Mouse (Mus musculus) lung, postnatal 0 days (tissue): ENCODE results near the gene Glipr1. TPM values are rescaled to one million over a fixed set of nuclear protein-coding genes. Genes with fewer than 3 reads are reported as not detected.

ENCODE experiments used
- ATAC-seq: fragments of 200-750 bp; cut with Nextera tagmentation; 2 replicates; pipeline ENCODE4 v1.8.0; 2017; ENCODE audit warnings: moderate library complexity
- DNase-seq: peaks from one replicate; pipeline ENCODE4 v3.0.0-alpha.2; 2016; ENCODE audit warnings: low spot score
- H3K27ac ChIP-seq: fragments of 300-500 bp; sonication (generic); 2 replicates; pipeline ENCODE4 v1.5.1; 2014; ENCODE audit warnings: antibody characterized with exemption, mild to moderate bottlenecking, low read length, mixed read lengths
- H3K27me3 ChIP-seq: fragments of 300-500 bp; sonication (generic); replicated peaks from 2 replicates; pipeline ENCODE4 v1.6.1; 2014; ENCODE audit warnings: low read length, mixed read lengths; ENCODE audit not compliant: insufficient read depth
- H3K36me3 ChIP-seq: fragments of 300-500 bp; sonication (generic); 2 replicates; pipeline ENCODE4 v1.6.1; 2014; ENCODE audit warnings: low read length, mixed read lengths; ENCODE audit not compliant: insufficient read depth
- H3K4me1 ChIP-seq: fragments of 300-500 bp; sonication (generic); 2 replicates; pipeline ENCODE4 v1.6.1; 2014; ENCODE audit warnings: antibody characterized with exemption, low read depth, low read length, mixed read lengths; ENCODE audit not compliant: insufficient read depth
- H3K4me2 ChIP-seq: fragments of 300-500 bp; sonication (generic); replicated peaks from 2 replicates; pipeline ENCODE4 v1.6.1; 2014; ENCODE audit warnings: low read depth, mild to moderate bottlenecking, low read length, moderate library complexity, mixed read lengths
- H3K4me3 ChIP-seq: fragments of 300-500 bp; sonication (generic); 2 replicates; pipeline ENCODE4 v1.5.1; 2014; ENCODE audit warnings: low read depth, low read length
- H3K9ac ChIP-seq: fragments of 300-500 bp; sonication (generic); replicated peaks from 2 replicates; pipeline ENCODE4 v1.6.1; 2014; ENCODE audit warnings: low read depth, mild to moderate bottlenecking
- H3K9me3 ChIP-seq: fragments of 300-500 bp; sonication (generic); 2 replicates; pipeline ENCODE4 v1.6.1; 2016; ENCODE audit warnings: low read length, mixed read lengths
- CTCF ChIP-seq: IDR thresholded peaks from 2 replicates; pipeline ENCODE4 v1.5.1; 2016; ENCODE audit warnings: antibody characterized with exemption, mild to moderate bottlenecking
- EP300 ChIP-seq: IDR thresholded peaks from 2 replicates; pipeline ENCODE4 v1.6.1; 2016; ENCODE audit warnings: antibody characterized with exemption, mild to moderate bottlenecking, control low read depth
- WGBS: fragments of 180-500 bp; shearing (Covaris S2); extraction: QIAGEN DNeasy Blood & Tissue Kit; methylation state at CpG from one replicate; pipeline ENCODE4 v1.1.7; 2014; 5-methylcytosine and 5-hydroxymethylcytosine counted together
- polyA plus RNA-seq: library from polyadenylated mRNA; unstranded; fragments of >200 nt; fragmentation: Nextera tagmentation; extraction: Ambion mirVana; gene quantifications from 2 replicates; pipeline ENCODE4 v1.2.1, GENCODE M21; 2015

Glipr1 gene
- polyA plus RNA-seq, 1 experiment from 2014 or later = 9.6 TPM

- Histone ChIP-seq H3K4me1 (no peaks in the 10 kb centered on the region), H3K4me2 (no peak overlapping the region), H3K9ac (no peak overlapping the region), H3K9me3 (no peaks in the 10 kb centered on the region), H3K36me3 (no peaks in the 10 kb centered on the region), H3K27ac (no peak overlapping the region), H3K4me3 (no peak overlapping the region), H3K27me3 (no peaks in the 10 kb centered on the region)
- TF ChIP-seq CTCF = no peak
- TF ChIP-seq EP300 = no peak
- DNase-seq (no peak), ATAC-seq (no peak)
- WGBS = 76% methylated on average over 9 of the region's 9 CpGs
These were observed 493 bp downstream of the Glipr1 start for GRCm38 (mm10) chr10:112001756-112002520.

GRCm38 (mm10) chr10:112001350-112001749 is 1.1 kb downstream of the Glipr1 start:
- WGBS = 82% methylated on average over 2 of the region's 2 CpGs
- ATAC-seq = no peak
- no peak overlapping the region for H3K27ac ChIP-seq
- no peak for TF ChIP-seq CTCF
- TF ChIP-seq EP300 = no peak
- no peak overlapping the region for H3K4me2 ChIP-seq
- no peaks in the 10 kb centered on the region for H3K36me3 ChIP-seq
- no peaks in the 10 kb centered on the region for H3K4me1 ChIP-seq
- no peak overlapping the region for H3K9ac ChIP-seq
- no peaks in the 10 kb centered on the region for H3K9me3 ChIP-seq
- no peak for DNase-seq
- no peak overlapping the region for H3K4me3 ChIP-seq
- H3K27me3 ChIP-seq = no peaks in the 10 kb centered on the region

- H3K4me2 ChIP-seq = no peak overlapping the region
- WGBS = 80% methylated on average over 5 of the region's 5 CpGs
- no peaks in the 10 kb centered on the region for H3K9me3 ChIP-seq
- no peaks in the 10 kb centered on the region for H3K27me3 ChIP-seq
- no peak for ATAC-seq
- no peak overlapping the region for H3K27ac ChIP-seq
- no peaks in the 10 kb centered on the region for H3K36me3 ChIP-seq
- TF ChIP-seq CTCF = no peak
- TF ChIP-seq EP300 = no peak
- H3K4me3 ChIP-seq = no peak overlapping the region
- H3K4me1 ChIP-seq = no peaks in the 10 kb centered on the region
- H3K9ac ChIP-seq = no peak overlapping the region
- DNase-seq = no peak
These were observed 1.9 kb downstream of the Glipr1 start for GRCm38 (mm10) chr10:112000568-112000967.

- Histone ChIP-seq H3K9ac (no peak overlapping the region), H3K4me1 (no peaks in the 10 kb centered on the region), H3K4me3 (no peak overlapping the region), H3K27me3 (no peaks in the 10 kb centered on the region), H3K36me3 (no peaks in the 10 kb centered on the region), H3K27ac (no peak overlapping the region), H3K4me2 (no peak overlapping the region), H3K9me3 (no peaks in the 10 kb centered on the region)
- DNase-seq (no peak), ATAC-seq (no peak)
- WGBS = 45% methylated on average over 3 of the region's 3 CpGs
- TF ChIP-seq EP300 (no peak), CTCF (no peak)
These were observed 2.7 kb downstream of the Glipr1 start for GRCm38 (mm10) chr10:111999765-112000164.

- H3K27me3 ChIP-seq = no peaks in the 10 kb centered on the region
- no peak overlapping the region for H3K4me2 ChIP-seq
- no peaks in the 10 kb centered on the region for H3K9me3 ChIP-seq
- H3K4me1 ChIP-seq = no peaks in the 10 kb centered on the region
- ATAC-seq (no peak), DNase-seq (no peak)
- H3K27ac ChIP-seq = no peak overlapping the region
- no peak for TF ChIP-seq CTCF
- TF ChIP-seq EP300 = no peak
- H3K9ac ChIP-seq = no peak overlapping the region
- no peaks in the 10 kb centered on the region for H3K36me3 ChIP-seq
- H3K4me3 ChIP-seq = no peak overlapping the region
These were observed 4.8 kb downstream of the Glipr1 start for GRCm38 (mm10) chr10:111997671-111998070.

GRCm38 (mm10) chr10:111996911-111997347 is 5.5 kb downstream of the Glipr1 start:
- H3K4me2 ChIP-seq = no peak overlapping the region
- no peaks in the 10 kb centered on the region for H3K9me3 ChIP-seq
- H3K4me3 ChIP-seq = no peak overlapping the region
- H3K36me3 ChIP-seq = no peaks in the 10 kb centered on the region
- no peak overlapping the region for H3K27ac ChIP-seq
- peak; percentile 68 for DNase-seq
- no peaks in the 10 kb centered on the region for H3K4me1 ChIP-seq
- no peaks in the 10 kb centered on the region for H3K27me3 ChIP-seq
- WGBS = 50% methylated on average over 8 of the region's 8 CpGs
- no peak overlapping the region for H3K9ac ChIP-seq
- peak; percentile 71 for ATAC-seq
- no peak for TF ChIP-seq CTCF
- no peak for TF ChIP-seq EP300

- no peaks in the 10 kb centered on the region for H3K27me3 ChIP-seq
- peak; percentile 53 for DNase-seq
- ATAC-seq = peak; percentile 55
- H3K4me2 ChIP-seq = no peak overlapping the region
- H3K9me3 ChIP-seq = no peaks in the 10 kb centered on the region
- 75% methylated on average over 7 of the region's 7 CpGs for WGBS
- no peaks in the 10 kb centered on the region for H3K4me1 ChIP-seq
- no peak overlapping the region for H3K27ac ChIP-seq
- no peaks in the 10 kb centered on the region for H3K36me3 ChIP-seq
- H3K9ac ChIP-seq = no peak overlapping the region
- no peak for TF ChIP-seq CTCF
- TF ChIP-seq EP300 = no peak
- H3K4me3 ChIP-seq = no peak overlapping the region
These were observed 5.9 kb downstream of the Glipr1 start for GRCm38 (mm10) chr10:111996549-111996904.
